Mouse (Mus musculus) forebrain, embryonic 13.5 days (tissue): ENCODE data around the gene Sbsn. TPM values are rescaled to one million over a fixed set of nuclear protein-coding genes. Genes with fewer than 3 reads are reported as not detected.
"Not testable (repeated sequence)": the region's sequence is repeated elsewhere in the genome, so short reads cannot be mapped to it uniquely, and the experiment has no call there.

ENCODE experiments used
- ATAC-seq: fragments of 200-750 bp; cut with Nextera tagmentation; 2 replicates; pipeline ENCODE4 v1.8.0; 2017
- H3K27ac ChIP-seq: fragments of 300-500 bp; sonication (generic); 2 replicates; pipeline ENCODE4 v1.5.1; 2015; ENCODE audit warnings: inconsistent platforms, mild to moderate bottlenecking, moderate library complexity
- H3K27me3 ChIP-seq: fragments of 300-500 bp; sonication (generic); 2 replicates; pipeline ENCODE4 v1.6.1; 2015; ENCODE audit warnings: mild to moderate bottlenecking, inconsistent platforms
- H3K36me3 ChIP-seq: fragments of 300-500 bp; sonication (generic); 2 replicates; pipeline ENCODE4 v1.6.1; 2015; ENCODE audit warnings: mild to moderate bottlenecking, inconsistent platforms; ENCODE audit not compliant: poor library complexity, severe bottlenecking
- H3K4me1 ChIP-seq: fragments of 300-500 bp; sonication (generic); 2 replicates; pipeline ENCODE4 v1.6.1; 2015; ENCODE audit warnings: inconsistent platforms
- H3K4me2 ChIP-seq: fragments of 300-500 bp; sonication (generic); 2 replicates; pipeline ENCODE4 v1.6.1; 2015; ENCODE audit warnings: inconsistent platforms, mild to moderate bottlenecking, moderate library complexity
- H3K4me3 ChIP-seq: fragments of 300-500 bp; sonication (generic); 2 replicates; pipeline ENCODE4 v1.5.1; 2015; ENCODE audit warnings: mild to moderate bottlenecking, inconsistent platforms
- H3K9ac ChIP-seq: fragments of 300-500 bp; sonication (generic); 2 replicates; pipeline ENCODE4 v1.6.1; 2015; ENCODE audit warnings: mild to moderate bottlenecking, inconsistent platforms
- H3K9me3 ChIP-seq: fragments of 300-500 bp; sonication (generic); replicated peaks from 2 replicates; pipeline ENCODE4 v1.6.1; 2016; ENCODE audit warnings: inconsistent platforms
- WGBS: fragments of 180-500 bp; shearing (Covaris S2); methylation state at CpG from one replicate; pipeline ENCODE4 v1.1.7; 2015; 5-methylcytosine and 5-hydroxymethylcytosine counted together
- polyA plus RNA-seq: library from polyadenylated mRNA; unstranded; fragments of >200 nt; fragmentation: Nextera tagmentation; extraction: Ambion mirVana; gene quantifications from 2 replicates; pipeline ENCODE4 v1.2.1, GENCODE M21; 2015

The Sbsn gene
- polyA plus RNA-seq, 1 experiment from 2014 or later, result 1.5 TPM

DNA sequence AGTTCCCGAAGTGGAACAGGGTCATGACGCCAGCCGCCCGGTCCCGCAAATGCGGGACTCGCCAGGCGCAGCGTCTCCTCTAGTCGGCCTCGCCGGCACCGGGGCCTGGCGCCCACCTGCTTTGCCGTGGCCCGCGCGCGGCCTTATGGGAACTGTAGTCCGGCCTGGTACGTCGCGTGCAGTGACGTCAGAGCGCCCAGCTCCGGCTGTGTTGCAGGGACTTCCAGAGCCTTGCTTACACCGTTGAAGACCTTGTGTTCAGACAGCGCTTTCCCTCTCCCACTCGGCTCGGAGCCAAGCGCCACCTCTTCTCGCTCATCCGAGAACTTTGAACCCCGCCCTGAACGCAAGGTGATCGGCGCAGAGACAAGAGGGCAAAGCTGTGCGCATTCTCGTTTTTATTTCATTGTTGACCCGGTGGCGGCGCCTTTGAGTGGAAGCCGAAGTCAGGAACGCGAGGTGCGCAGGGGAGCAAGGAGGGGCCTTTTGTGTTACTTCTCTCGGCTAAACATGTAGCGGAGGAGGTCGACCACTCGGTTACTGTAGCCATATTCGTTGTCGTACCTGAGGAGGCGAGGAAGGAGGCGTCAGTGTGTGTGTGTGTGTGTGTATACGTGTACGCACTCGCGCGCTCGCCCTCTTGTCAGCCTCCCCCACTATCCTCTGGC, 21.7 kb upstream of the Sbsn start, which contains the start of gene Tmem147:
TSS of gene Tmem147 (minus strand) at position 145 of the 668 bp plus-strand sequence.
- Histone ChIP-seq H3K9ac (peak within 1 kb of the TSS; percentile 85), H3K9me3 (no peaks in the 10 kb centered on the region), H3K4me3 (peak within 1 kb of the TSS; percentile 64), H3K4me2 (peak within 1 kb of the TSS; percentile 73), H3K36me3 (peaks cover 44% of the 10 kb centered on the region), H3K4me1 (peaks cover 24% of the 10 kb centered on the region), H3K27ac (peak within 1 kb of the TSS; percentile 88), H3K27me3 (no peaks in the 10 kb centered on the region)
- ATAC-seq, result peak; percentile 99
- under 1% methylated on average over 60 of the region's 60 CpGs for WGBS

- H3K27me3 ChIP-seq, H3K9me3 ChIP-seq: not testable (repeated sequence)
- Histone ChIP-seq H3K27ac (peak overlapping the region; percentile 88), H3K9ac (peak overlapping the region; percentile 85), H3K4me3 (peak overlapping the region; percentile 64), H3K36me3 (peaks cover 49% of the 10 kb centered on the region), H3K4me1 (peaks cover 24% of the 10 kb centered on the region), H3K4me2 (peak overlapping the region; percentile 73)
- peak; percentile 22; the same call in 1 of the 2 replicates for ATAC-seq
- 16% methylated on average over 8 of the region's 22 CpGs for WGBS
These were observed 21.1 kb upstream of the Sbsn start for GRCm38 (mm10) chr7:30730064-30730722.

DNA sequence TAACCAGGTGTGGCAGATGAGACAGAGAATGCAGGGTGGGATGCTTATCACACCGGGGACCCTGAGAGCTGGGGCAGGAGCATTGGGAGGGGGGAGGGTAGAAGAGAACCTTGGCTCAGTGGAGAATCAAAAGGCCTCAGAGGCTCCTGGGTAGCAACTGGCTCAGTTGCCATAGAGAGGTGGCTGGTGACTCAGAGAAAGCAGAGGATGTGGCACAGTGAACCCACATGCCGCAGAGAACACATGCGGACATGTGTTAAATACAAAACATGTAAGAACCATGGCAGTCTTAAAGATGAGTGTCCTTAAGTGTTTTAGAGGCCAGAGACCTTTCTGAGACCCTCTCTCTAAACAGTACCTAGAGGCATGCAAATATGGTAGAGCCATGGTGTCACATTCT, 15.1 kb upstream of the Sbsn start:
- Histone ChIP-seq H3K9ac (no peak overlapping the region), H3K27ac (no peak overlapping the region), H3K4me3 (no peak overlapping the region), H3K36me3 (peaks cover 75% of the 10 kb centered on the region), H3K27me3 (no peaks in the 10 kb centered on the region), H3K9me3 (no peaks in the 10 kb centered on the region), H3K4me2 (no peak overlapping the region), H3K4me1 (peaks cover 4% of the 10 kb centered on the region; the same call in 1 of the 2 replicates)
- ATAC-seq, result no peak
- 85% methylated on average over 3 of the region's 3 CpGs for WGBS

GRCm38 (mm10) chr7:30742570-30742969, 8.7 kb upstream of the Sbsn start:
- H3K9ac ChIP-seq, H3K4me1 ChIP-seq, H3K27me3 ChIP-seq, H3K4me2 ChIP-seq, H3K4me3 ChIP-seq, ATAC-seq, H3K27ac ChIP-seq, H3K9me3 ChIP-seq: not testable (repeated sequence)
- H3K36me3 ChIP-seq, result peaks cover 27% of the 10 kb centered on the region
- WGBS, result 100% methylated on average over 2 of the region's 2 CpGs

DNA sequence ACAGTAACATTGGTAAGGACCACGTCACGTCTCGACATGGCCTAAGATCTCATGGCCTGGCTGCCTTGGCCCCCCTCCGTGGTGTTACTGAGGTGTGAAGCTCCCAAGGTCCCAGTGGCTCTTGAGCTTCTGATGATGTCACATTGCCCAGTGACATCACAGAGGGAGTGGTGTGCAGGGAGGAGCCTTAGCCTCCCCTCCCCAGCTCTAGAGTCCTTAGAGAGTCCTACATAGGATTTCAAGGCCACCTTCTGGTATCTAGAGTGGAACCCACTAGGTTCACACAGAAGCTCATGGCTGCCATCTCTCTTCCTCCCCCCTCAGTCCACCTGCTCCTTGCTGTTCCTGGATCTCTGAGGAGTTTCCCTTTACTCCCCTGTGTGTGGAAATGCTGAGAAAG, 7.7 kb upstream of the Sbsn start, which contains the start of gene Gapdhs:
TSS of gene Gapdhs (minus strand) at position 65 of the 400 bp plus-strand sequence.
- not testable (repeated sequence) for H3K4me1 ChIP-seq, H3K4me3 ChIP-seq, H3K4me2 ChIP-seq, ATAC-seq, H3K9me3 ChIP-seq, H3K27me3 ChIP-seq, H3K9ac ChIP-seq, H3K27ac ChIP-seq
- WGBS, result 71% methylated on average over 2 of the region's 4 CpGs
- peaks cover 23% of the 10 kb centered on the region for H3K36me3 ChIP-seq

DNA sequence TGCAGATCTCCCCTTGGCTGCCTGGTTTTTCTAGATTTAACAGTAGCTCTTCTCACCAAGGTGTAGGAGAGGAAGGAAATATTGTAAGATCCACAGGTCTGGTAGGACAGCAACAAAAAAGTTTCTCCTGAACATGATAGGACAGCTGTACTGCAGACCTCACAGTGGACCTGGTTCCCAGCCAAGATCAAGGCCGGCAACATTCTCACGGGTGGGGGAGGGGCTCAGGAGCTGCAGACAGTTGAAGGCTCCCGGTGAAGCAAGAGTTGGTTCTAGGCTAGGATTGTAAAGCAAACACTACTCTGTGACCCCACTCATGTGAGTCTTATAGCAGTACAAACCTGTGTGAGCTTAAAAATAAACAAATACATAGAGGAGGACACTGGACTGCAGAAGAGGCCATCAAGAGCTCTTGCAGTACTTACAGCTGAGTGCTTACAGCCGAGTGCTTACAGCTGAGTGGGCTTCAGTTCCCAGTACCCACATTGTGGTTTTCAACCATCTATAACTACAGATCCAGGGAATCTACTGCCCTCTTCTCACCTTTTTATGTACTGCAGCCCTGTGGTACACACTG, 7.2 kb upstream of the Sbsn start:
- Histone ChIP-seq H3K4me3 (no peak overlapping the region), H3K36me3 (peaks cover 23% of the 10 kb centered on the region)

GRCm38 (mm10) chr7:30747525-30748204, 3.6 kb upstream of the Sbsn start:
- Histone ChIP-seq H3K27ac (no peak overlapping the region), H3K9ac (no peak overlapping the region), H3K36me3 (peaks cover 7% of the 10 kb centered on the region; the same call in 1 of the 2 replicates), H3K27me3 (no peaks in the 10 kb centered on the region), H3K4me1 (peaks cover 4% of the 10 kb centered on the region; the same call in 1 of the 2 replicates), H3K9me3 (no peaks in the 10 kb centered on the region), H3K4me3 (no peak overlapping the region), H3K4me2 (no peak overlapping the region)
- no peak for ATAC-seq
- WGBS, result 92% methylated on average over 7 of the region's 7 CpGs

More for the DNA sequence above, 7.2 kb upstream of the Sbsn start:
- H3K27ac ChIP-seq, result no peak overlapping the region
- no peaks in the 10 kb centered on the region for H3K9me3 ChIP-seq
- 58% methylated on average over 4 of the region's 4 CpGs for WGBS
- H3K4me2 ChIP-seq, result no peak overlapping the region
- no peak overlapping the region for H3K9ac ChIP-seq
- H3K4me1 ChIP-seq, result peaks cover 4% of the 10 kb centered on the region; the same call in 1 of the 2 replicates
- ATAC-seq, result no peak
- no peaks in the 10 kb centered on the region for H3K27me3 ChIP-seq

GRCm38 (mm10) chr7:30749824-30750606, 1.3 kb upstream of the Sbsn start:
- Histone ChIP-seq H3K4me1 (no peaks in the 10 kb centered on the region), H3K27ac (no peak overlapping the region), H3K27me3 (no peaks in the 10 kb centered on the region), H3K4me3 (no peak overlapping the region), H3K4me2 (no peak overlapping the region), H3K9ac (no peak overlapping the region), H3K36me3 (peaks cover 14% of the 10 kb centered on the region), H3K9me3 (peaks cover 9% of the 10 kb centered on the region)
- WGBS, result 89% methylated on average over 12 of the region's 13 CpGs
- no peak for ATAC-seq

GRCm38 (mm10) chr7:30757001-30757400, 5.7 kb downstream of the Sbsn start:
- H3K27ac ChIP-seq, result no peak overlapping the region
- no peak for ATAC-seq
- H3K4me2 ChIP-seq, result no peak overlapping the region
- H3K9ac ChIP-seq, result no peak overlapping the region
- peaks cover 25% of the 10 kb centered on the region for H3K36me3 ChIP-seq
- no peaks in the 10 kb centered on the region for H3K4me1 ChIP-seq
- no peaks in the 10 kb centered on the region for H3K27me3 ChIP-seq
- peaks cover 12% of the 10 kb centered on the region for H3K9me3 ChIP-seq
- H3K4me3 ChIP-seq, result no peak overlapping the region
- 74% methylated on average over 3 of the region's 3 CpGs for WGBS

GRCm38 (mm10) chr7:30758853-30759252, 7.6 kb downstream of the Sbsn start:
- no peaks in the 10 kb centered on the region for H3K27me3 ChIP-seq
- 42% methylated on average over 4 of the region's 4 CpGs for WGBS
- H3K9ac ChIP-seq, result no peak overlapping the region
- H3K9me3 ChIP-seq, result peaks cover 12% of the 10 kb centered on the region
- no peak overlapping the region for H3K4me3 ChIP-seq
- ATAC-seq, result no peak
- peaks cover 25% of the 10 kb centered on the region for H3K36me3 ChIP-seq
- H3K27ac ChIP-seq, result no peak overlapping the region
- no peak overlapping the region for H3K4me2 ChIP-seq
- H3K4me1 ChIP-seq, result no peaks in the 10 kb centered on the region

- Histone ChIP-seq H3K9ac (no peak overlapping the region), H3K9me3 (no peaks in the 10 kb centered on the region), H3K4me2 (no peak overlapping the region), H3K27me3 (0 out of 2 replicates have a peak, but pooled peaks cover 4% of the 10 kb centered on the region), H3K4me3 (no peak overlapping the region), H3K27ac (no peak overlapping the region), H3K36me3 (0 out of 2 replicates have a peak, but pooled peaks cover under 1% of the 10 kb centered on the region), H3K4me1 (no peaks in the 10 kb centered on the region)
- 84% methylated on average over 4 of the region's 4 CpGs for WGBS
- ATAC-seq, result no peak
These were observed 10.6 kb downstream of the Sbsn start for GRCm38 (mm10) chr7:30761769-30762352.
